Mouse (Mus musculus) C2C12 (cell line): ENCODE measurements at regions not wholly inside any gene's neighbourhood (a gene's known extent, or its start where the extent isn't known, plus 50 kb on each side); places are given as distances from the start of the nearest gene placed in this dataset.
A peak's percentile ranks its signal among the peaks of the same experiment; 100 is the strongest.

Experiments used
- H3K27me3 ChIP-seq: one replicate; pipeline ENCODE4 v1.6.1; 2011; ENCODE audit not compliant: control insufficient read depth, insufficient read depth, insufficient read length
- H3K36me3 ChIP-seq: one replicate; pipeline ENCODE4 v1.6.1; 2011; ENCODE audit not compliant: control insufficient read depth, insufficient read depth
- H3K4me3 ChIP-seq: one replicate; pipeline ENCODE4 v1.5.1; 2011; ENCODE audit warnings: mild to moderate bottlenecking, control low read depth; ENCODE audit not compliant: poor library complexity, insufficient read depth, severe bottlenecking
- H3K79me2 ChIP-seq: one replicate; pipeline ENCODE4 v1.6.1; 2011; ENCODE audit not compliant: control insufficient read depth, insufficient read depth
- H3K79me3 ChIP-seq: one replicate; pipeline ENCODE4 v1.6.1; 2011; ENCODE audit warnings: low read depth, control low read depth
- H3ac ChIP-seq: one replicate; pipeline ENCODE3; 2011; ENCODE audit warnings: low read depth; ENCODE audit not compliant: control insufficient read depth, insufficient read length
- CEBPB ChIP-seq: IDR thresholded peaks from one replicate; pipeline ENCODE4 v1.6.1; 2011; ENCODE audit warnings: low read depth, mild to moderate bottlenecking, control low read depth, moderate library complexity
- CTCF ChIP-seq: IDR thresholded peaks from one replicate; pipeline ENCODE4 v1.5.1; 2011; ENCODE audit not compliant: control insufficient read depth, insufficient read depth, insufficient read length
- FOSL1 ChIP-seq: IDR thresholded peaks from one replicate; pipeline ENCODE4 v1.8.0; 2011; ENCODE audit warnings: mild to moderate bottlenecking, low read length; ENCODE audit not compliant: poor library complexity, insufficient read depth, severe bottlenecking
- MAX ChIP-seq: IDR thresholded peaks from one replicate; pipeline ENCODE4 v1.6.1; 2011; ENCODE audit warnings: mild to moderate bottlenecking, control low read depth
- MYOD1 ChIP-seq: IDR thresholded peaks from one replicate; pipeline ENCODE4 v1.6.1; 2011; ENCODE audit warnings: low read depth; ENCODE audit not compliant: control insufficient read depth, insufficient read length
- MYOG ChIP-seq: IDR thresholded peaks from one replicate; pipeline ENCODE4 v1.6.1; 2011; ENCODE audit not compliant: control insufficient read depth, insufficient read length; ENCODE audit errors: extremely low read depth
- USF1 ChIP-seq: IDR thresholded peaks from one replicate; pipeline ENCODE4 v1.6.1; 2011; ENCODE audit warnings: low read depth, mild to moderate bottlenecking, control low read depth, moderate library complexity

GRCm38 (mm10) chr13:100951185-100951508, 117.9 kb upstream of the Slc30a5 start:
- Histone ChIP-seq H3ac (no peak overlapping the region), H3K79me3 (no peaks in the 10 kb centered on the region), H3K27me3 (no peaks in the 10 kb centered on the region), H3K4me3 (no peak overlapping the region), H3K79me2 (no peaks in the 10 kb centered on the region), H3K36me3 (no peaks in the 10 kb centered on the region)
- TF ChIP-seq MYOG (no peak), CEBPB (no peak), MYOD1 (no peak), FOSL1 (no peak), CTCF (no peak), USF1 (no peak), MAX (no peak)

- Histone ChIP-seq H3K27me3 (no peaks in the 10 kb centered on the region), H3K36me3 (no peaks in the 10 kb centered on the region), H3K79me2 (no peaks in the 10 kb centered on the region), H3K79me3 (no peaks in the 10 kb centered on the region), H3K4me3 (no peak overlapping the region), H3ac (no peak overlapping the region)
- no peak for TF ChIP-seq MAX
These were observed 117.3 kb upstream of the Slc30a5 start for GRCm38 (mm10) chr13:100950348-100951184.

- Histone ChIP-seq H3K79me3 (no peaks in the 10 kb centered on the region), H3K4me3 (no peak overlapping the region), H3K36me3 (no peaks in the 10 kb centered on the region), H3K79me2 (no peaks in the 10 kb centered on the region), H3ac (no peak overlapping the region), H3K27me3 (no peaks in the 10 kb centered on the region)
- TF ChIP-seq CEBPB: no peak
- no peak for TF ChIP-seq USF1
- TF ChIP-seq CTCF: no peak
- no peak for TF ChIP-seq MYOG
- TF ChIP-seq FOSL1: no peak
These were observed 110.1 kb upstream of the Slc30a5 start for GRCm38 (mm10) chr13:100943206-100943848.

- Histone ChIP-seq H3K36me3 (no peaks in the 10 kb centered on the region), H3K27me3 (no peaks in the 10 kb centered on the region), H3K79me2 (no peaks in the 10 kb centered on the region), H3ac (no peak overlapping the region), H3K79me3 (no peaks in the 10 kb centered on the region), H3K4me3 (no peak overlapping the region)
- no peak for TF ChIP-seq CEBPB
- TF ChIP-seq CTCF: no peak
- no peak for TF ChIP-seq MYOG
These were observed 107.6 kb upstream of the Slc30a5 start for GRCm38 (mm10) chr13:100940791-100941190.

GRCm38 (mm10) chr13:100939677-100940076, 106.5 kb upstream of the Slc30a5 start:
- TF ChIP-seq USF1 (no peak), CTCF (peak; percentile 20)
- no peaks in the 10 kb centered on the region for H3K36me3 ChIP-seq
- no peaks in the 10 kb centered on the region for H3K27me3 ChIP-seq
- H3ac ChIP-seq: no peak overlapping the region
- H3K79me2 ChIP-seq: no peaks in the 10 kb centered on the region
- H3K79me3 ChIP-seq: no peaks in the 10 kb centered on the region
- H3K4me3 ChIP-seq: no peak overlapping the region

- Histone ChIP-seq H3K79me2 (no peaks in the 10 kb centered on the region), H3K4me3 (no peak overlapping the region)
These were observed 100.0 kb upstream of the Slc30a5 start for GRCm38 (mm10) chr13:100933265-100933664.

More at GRCm38 (mm10) chr13:100933265-100933664, 100.0 kb upstream of the Slc30a5 start:
- H3ac ChIP-seq: no peak overlapping the region
- H3K79me3 ChIP-seq: no peaks in the 10 kb centered on the region
- no peaks in the 10 kb centered on the region for H3K36me3 ChIP-seq
- no peaks in the 10 kb centered on the region for H3K27me3 ChIP-seq
- TF ChIP-seq CEBPB (no peak), MAX (no peak)
